Mouse (Mus musculus) bone marrow, adult 2 months (tissue): Measurements from ENCODE around the gene Hist1h4i.
"Not testable (repeated sequence)": the region's sequence is repeated elsewhere in the genome, so short reads cannot be mapped to it uniquely, and the experiment has no call there.

Experiments used
- CTCF ChIP-seq: fragments of 200-500 bp; IDR thresholded peaks from 2 replicates; pipeline ENCODE4 v1.5.1; 2011; ENCODE audit warnings: low read length, control low read depth; ENCODE audit not compliant: control insufficient read depth, insufficient read depth
- POLR2A ChIP-seq: fragments of 200-500 bp; IDR thresholded peaks from 2 replicates; pipeline ENCODE4 v1.6.1; 2011; ENCODE audit warnings: low read depth, mild to moderate bottlenecking, control low read depth, low read length, borderline replicate concordance; ENCODE audit not compliant: control insufficient read depth

GRCm38 (mm10) chr13:22035267-22036148 lies 5.7 kb downstream of the Hist1h4i start, which contains the start of the genes Hist1h2ah and Hist1h2bk:
- peak; percentile 94; the same call in 1 of the 2 replicates for TF ChIP-seq POLR2A
- TF ChIP-seq CTCF: not testable (repeated sequence)
